Mouse (Mus musculus) heart, adult 2 months (tissue): ENCODE data around the gene Bzw2. TPM values are rescaled to one million over a fixed set of nuclear protein-coding genes. Genes with fewer than 3 reads are reported as not detected.

Source experiments
- DNase-seq, 2 experiments: peaks; one replicate each; pipeline ENCODE4 v3.0.0; 2021
- H3K27ac ChIP-seq: fragments of 200-600 bp; 2 replicates; pipeline ENCODE4 v1.8.1; 2022
- H3K27me3 ChIP-seq: fragments of 200-500 bp; 2 replicates; pipeline ENCODE4 v1.6.1; 2012; ENCODE audit warnings: mild to moderate bottlenecking, low read length, inconsistent platforms, mixed read lengths; ENCODE audit not compliant: control insufficient read depth, insufficient read depth
- H3K36me3 ChIP-seq: fragments of 200-500 bp; 2 replicates; pipeline ENCODE4 v1.6.1; 2012; ENCODE audit warnings: low read length, inconsistent platforms; ENCODE audit not compliant: control insufficient read depth, insufficient read depth
- H3K4me1 ChIP-seq: fragments of 200-500 bp; 2 replicates; pipeline ENCODE4 v1.6.1; 2011; ENCODE audit warnings: low read length; ENCODE audit not compliant: control insufficient read depth, insufficient read depth
- H3K4me3 ChIP-seq: fragments of 200-600 bp; 2 replicates; pipeline ENCODE4 v1.8.1; 2022
- H3K79me2 ChIP-seq: fragments of 200-500 bp; replicated peaks from 2 replicates; pipeline ENCODE4 v1.6.1; 2012; ENCODE audit warnings: mild to moderate bottlenecking, inconsistent platforms, low read length, moderate library complexity, mixed read lengths; ENCODE audit not compliant: control insufficient read depth, insufficient read depth
- H3K9ac ChIP-seq: fragments of 200-500 bp; 2 replicates; pipeline ENCODE4 v1.6.1; 2012; ENCODE audit warnings: low read depth, mild to moderate bottlenecking, control low read depth, inconsistent platforms, low read length, mixed read lengths
- CTCF ChIP-seq: fragments of 200-600 bp; IDR thresholded peaks from 2 replicates; pipeline ENCODE4 v1.8.1; 2022; ENCODE audit warnings: antibody characterized with exemption, mild to moderate bottlenecking, moderate library complexity
- EP300 ChIP-seq: fragments of 200-500 bp; IDR thresholded peaks from 2 replicates; pipeline ENCODE4 v1.6.1; 2011; ENCODE audit warnings: low read depth, low read length, control low read depth; ENCODE audit not compliant: insufficient read depth
- POLR2A ChIP-seq: fragments of 200-500 bp; IDR thresholded peaks from 2 replicates; pipeline ENCODE4 v1.6.1; 2011; ENCODE audit warnings: mild to moderate bottlenecking, low read depth, low read length, control low read depth; ENCODE audit not compliant: insufficient read depth
- WGBS: fragments of 180-500 bp; shearing (Covaris S2); methylation state at CpG from one replicate; pipeline ENCODE4 v1.1.7; 2018; 5-methylcytosine and 5-hydroxymethylcytosine counted together
- intact Hi-C: fragments of 180-260 bp; cut with DNase I; formaldehyde crosslinking; loops from one replicate; pipeline ENCODE4 v1.15.1; 2025
- polyA plus RNA-seq: library from polyadenylated mRNA; depleted of rRNA; stranded (reverse); fragments of >200 nt; gene quantifications from 2 replicates; pipeline ENCODE4 v1.2.3, GENCODE M21; 2012
- total RNA-seq, 2 experiments: library from RNA; stranded (reverse); gene quantifications; 2 replicates each; pipeline ENCODE4 v1.2.3; 2021

The Bzw2 gene
- total and polyA plus RNA-seq, 3 experiments, result 67.3 to 199 (median 175) TPM

DNA sequence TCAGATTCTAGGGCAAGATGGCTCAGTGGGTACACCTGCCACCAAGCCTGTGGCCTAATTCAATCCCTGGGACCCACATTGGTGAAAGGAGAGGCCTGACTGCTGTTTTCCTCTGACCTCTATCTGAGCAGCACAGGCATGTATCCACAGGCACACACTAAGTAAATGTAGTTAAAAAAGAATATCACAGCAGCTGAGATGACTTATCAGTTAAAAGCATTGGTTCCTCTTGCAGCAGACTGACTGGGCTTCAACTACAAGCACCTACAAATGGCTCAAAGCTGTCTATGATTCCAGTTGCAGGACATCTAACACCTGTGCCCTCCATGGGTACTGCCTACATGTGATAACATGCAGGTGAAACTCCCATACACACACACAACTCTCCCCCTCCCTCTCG, 69.1 kb downstream of the Bzw2 start:
- 68% methylated on average over 1 of the region's 1 CpGs for whole genome bisulfite sequencing
- no peak overlapping the region for H3K27ac ChIP-seq
- intact Hi-C loops, result no loop called here
- TF ChIP-seq POLR2A (no peak), CTCF (no peak), EP300 (no peak)
- no peaks in the 10 kb centered on the region for H3K27me3 ChIP-seq
- no peak overlapping the region for H3K9ac ChIP-seq
- DNase-seq, result no peak
- H3K4me3 ChIP-seq, result no peak overlapping the region
- no peaks in the 10 kb centered on the region for H3K79me2 ChIP-seq
- H3K36me3 ChIP-seq, result no peaks in the 10 kb centered on the region
- no peaks in the 10 kb centered on the region for H3K4me1 ChIP-seq

DNA sequence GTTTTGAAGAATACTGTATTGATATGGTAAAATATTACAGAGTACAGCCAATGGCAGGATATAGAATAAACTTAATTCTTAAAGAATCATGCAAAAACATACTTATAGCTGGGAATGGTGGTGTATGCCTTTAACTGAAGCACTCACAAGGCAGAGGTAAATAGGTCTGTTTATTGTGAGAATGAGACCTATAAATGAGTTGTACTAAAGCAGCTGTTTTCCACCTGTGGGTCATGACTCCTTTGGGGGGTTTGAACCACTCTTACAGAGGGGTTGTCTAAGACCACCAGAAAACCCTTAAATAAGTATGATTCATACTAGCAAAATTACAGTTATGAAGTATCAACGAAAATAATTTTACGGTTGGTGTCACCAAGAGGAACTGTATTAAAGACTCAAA, 72.5 kb downstream of the Bzw2 start:
- intact Hi-C loops, result no loop called here
- no peaks in the 10 kb centered on the region for H3K4me1 ChIP-seq
- 85% methylated on average over 2 of the region's 2 CpGs for WGBS
- no peak overlapping the region for H3K27ac ChIP-seq
- H3K9ac ChIP-seq, result no peak overlapping the region
- H3K36me3 ChIP-seq, result no peaks in the 10 kb centered on the region
- no peaks in the 10 kb centered on the region for H3K27me3 ChIP-seq
- H3K4me3 ChIP-seq, result no peak overlapping the region
- TF ChIP-seq CTCF (no peak), POLR2A (no peak), EP300 (no peak)
- H3K79me2 ChIP-seq, result no peaks in the 10 kb centered on the region
- no peak for DNase-seq

DNA sequence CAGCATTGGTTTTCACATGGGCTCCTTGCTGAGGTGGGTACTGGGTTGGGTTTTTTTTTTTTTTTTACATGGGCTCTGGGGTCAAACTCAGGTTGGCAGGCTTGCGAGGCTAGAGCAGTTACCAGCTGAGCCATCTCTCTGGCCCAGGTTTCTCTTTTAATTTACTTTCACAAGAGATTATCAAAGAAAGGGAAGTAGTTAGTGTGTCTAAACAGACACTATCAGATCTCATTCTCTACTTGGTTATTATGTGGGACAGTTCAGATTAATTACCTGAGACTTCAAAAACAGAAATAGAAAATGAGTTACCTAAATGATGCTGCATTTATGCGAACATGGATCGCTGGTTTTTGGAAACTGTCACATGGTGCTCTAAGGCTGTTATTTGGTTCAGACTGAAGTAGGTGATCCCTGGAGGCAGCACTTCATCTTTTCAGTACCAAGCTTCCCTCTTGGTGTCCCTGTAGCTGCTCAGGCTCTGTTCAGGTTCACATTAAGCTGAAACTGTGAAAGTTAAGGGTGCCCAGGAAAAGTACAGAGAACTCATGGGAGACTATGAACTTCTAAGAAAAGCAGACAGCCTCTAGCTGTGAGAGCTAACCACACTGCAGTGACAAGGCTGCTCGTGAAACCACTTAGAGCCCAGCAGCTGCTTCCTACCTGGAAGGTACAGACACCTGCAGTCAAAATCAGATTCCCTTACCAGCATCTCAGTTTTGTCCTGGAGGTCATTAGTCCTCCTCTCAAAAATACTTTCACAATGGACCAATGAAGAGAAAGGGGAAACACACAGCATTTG, 79.6 kb downstream of the Bzw2 start:
- DNase-seq, result no peak
- WGBS, result 81% methylated on average over 4 of the region's 4 CpGs
- TF ChIP-seq EP300 (no peak), POLR2A (no peak), CTCF (no peak)

DNA sequence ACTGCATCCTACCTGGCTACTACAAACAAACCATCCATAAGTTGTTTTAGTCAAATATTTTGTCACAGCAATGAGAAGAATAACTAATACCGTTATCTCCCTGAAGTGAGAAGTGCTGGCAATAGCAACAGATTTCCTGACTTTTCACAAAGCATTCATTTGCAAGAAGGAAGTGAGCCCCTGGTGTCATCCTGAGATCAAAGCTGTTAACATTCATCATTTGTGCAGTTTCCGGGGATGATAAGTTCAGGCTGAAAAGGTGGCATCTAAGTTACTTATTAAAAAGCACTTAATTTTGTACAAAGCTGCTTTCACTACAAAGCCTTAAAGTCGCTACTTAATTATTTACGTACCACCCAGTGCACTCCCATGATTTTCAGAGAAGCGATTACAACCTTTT, 85.0 kb downstream of the Bzw2 start:
- no peak for TF ChIP-seq EP300
- no peaks in the 10 kb centered on the region for H3K79me2 ChIP-seq
- 52% methylated on average over 5 of the region's 5 CpGs for WGBS

More for the DNA sequence above, 79.6 kb downstream of the Bzw2 start:
- H3K27ac ChIP-seq, result no peak overlapping the region
- no peak overlapping the region for H3K4me3 ChIP-seq
- H3K36me3 ChIP-seq, result no peaks in the 10 kb centered on the region
- no peak overlapping the region for H3K9ac ChIP-seq
- no peaks in the 10 kb centered on the region for H3K27me3 ChIP-seq
- no peaks in the 10 kb centered on the region for H3K79me2 ChIP-seq
- no peaks in the 10 kb centered on the region for H3K4me1 ChIP-seq
- intact Hi-C loops, result no loop called here

DNA sequence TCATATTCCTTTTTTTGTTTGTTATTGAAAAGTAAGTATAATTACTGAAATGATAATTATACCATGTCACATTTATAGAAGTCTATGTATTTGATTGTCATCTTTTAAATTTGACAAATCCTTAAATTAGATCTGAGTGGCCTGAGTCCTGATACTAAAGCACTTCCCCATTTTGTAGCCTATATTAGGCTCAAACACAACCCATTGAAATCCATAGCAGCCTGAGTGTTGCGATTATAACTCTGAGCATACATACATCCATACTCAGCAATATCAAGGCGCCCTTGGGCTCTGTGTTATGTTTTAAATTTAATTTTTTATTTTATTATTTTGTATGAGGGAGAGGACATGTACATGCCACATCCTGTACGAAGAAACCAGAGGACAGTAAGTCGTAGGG, 87.6 kb downstream of the Bzw2 start:
- Histone ChIP-seq H3K79me2 (no peaks in the 10 kb centered on the region), H3K4me3 (no peak overlapping the region), H3K4me1 (no peaks in the 10 kb centered on the region; the same call in 1 of the 2 replicates), H3K27ac (no peak overlapping the region), H3K36me3 (no peaks in the 10 kb centered on the region), H3K9ac (no peak overlapping the region), H3K27me3 (no peaks in the 10 kb centered on the region)
- intact Hi-C loops, result no loop called here
- DNase-seq, result no peak
- 90% methylated on average over 4 of the region's 4 CpGs for WGBS
- TF ChIP-seq POLR2A (no peak), EP300 (no peak), CTCF (no peak)

More for the DNA sequence above, 85.0 kb downstream of the Bzw2 start:
- H3K27ac ChIP-seq, result no peak overlapping the region
- H3K4me3 ChIP-seq, result no peak overlapping the region
- H3K36me3 ChIP-seq, result no peaks in the 10 kb centered on the region
- H3K27me3 ChIP-seq, result no peaks in the 10 kb centered on the region
- no peak overlapping the region for H3K9ac ChIP-seq
- H3K4me1 ChIP-seq, result no peaks in the 10 kb centered on the region; the same call in 1 of the 2 replicates
- no peak for DNase-seq
- intact Hi-C loops, result no loop called here

DNA sequence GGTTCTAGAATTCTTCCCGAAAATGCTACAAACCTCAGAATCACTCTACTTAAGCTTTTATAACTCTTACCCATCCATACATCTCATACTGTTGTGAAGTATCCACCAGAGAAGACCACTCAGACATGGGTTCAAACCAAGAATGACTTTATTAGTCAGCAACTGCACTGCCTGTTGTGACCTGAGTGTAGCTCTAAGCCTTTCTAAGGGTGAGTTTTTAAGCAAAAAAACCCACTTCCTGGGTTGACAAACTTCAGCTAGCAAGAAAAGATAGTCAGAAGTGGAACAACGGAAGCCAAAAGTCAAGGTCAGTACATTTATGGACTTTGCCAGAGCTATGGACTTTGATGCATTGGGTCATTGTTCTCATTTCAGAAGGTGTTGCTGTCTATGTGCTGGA, 90.3 kb downstream of the Bzw2 start:
- Histone ChIP-seq H3K27me3 (no peaks in the 10 kb centered on the region), H3K9ac (no peak overlapping the region), H3K79me2 (no peaks in the 10 kb centered on the region), H3K36me3 (no peaks in the 10 kb centered on the region), H3K4me3 (no peak overlapping the region), H3K4me1 (no peaks in the 10 kb centered on the region), H3K27ac (no peak overlapping the region)
- intact Hi-C loops, result no loop called here
- no peak for DNase-seq
- 90% methylated on average over 2 of the region's 2 CpGs for WGBS
- TF ChIP-seq EP300 (no peak), POLR2A (no peak)
